Mouse (Mus musculus) embryonic fibroblast, embryonic 13.5 days (primary cell): Measurements from ENCODE around the gene Atp8b3.

Source experiments
- CTCF ChIP-seq: IDR thresholded peaks from 2 replicates; pipeline ENCODE4 v1.5.1; 2011; ENCODE audit warnings: mild to moderate bottlenecking, control low read depth, low read length, moderate library complexity, borderline replicate concordance; ENCODE audit not compliant: insufficient read depth
- POLR2A ChIP-seq: IDR thresholded peaks from 2 replicates; pipeline ENCODE4 v1.6.1; 2011; ENCODE audit warnings: low read depth, mild to moderate bottlenecking, control low read depth, low read length, moderate library complexity

DNA sequence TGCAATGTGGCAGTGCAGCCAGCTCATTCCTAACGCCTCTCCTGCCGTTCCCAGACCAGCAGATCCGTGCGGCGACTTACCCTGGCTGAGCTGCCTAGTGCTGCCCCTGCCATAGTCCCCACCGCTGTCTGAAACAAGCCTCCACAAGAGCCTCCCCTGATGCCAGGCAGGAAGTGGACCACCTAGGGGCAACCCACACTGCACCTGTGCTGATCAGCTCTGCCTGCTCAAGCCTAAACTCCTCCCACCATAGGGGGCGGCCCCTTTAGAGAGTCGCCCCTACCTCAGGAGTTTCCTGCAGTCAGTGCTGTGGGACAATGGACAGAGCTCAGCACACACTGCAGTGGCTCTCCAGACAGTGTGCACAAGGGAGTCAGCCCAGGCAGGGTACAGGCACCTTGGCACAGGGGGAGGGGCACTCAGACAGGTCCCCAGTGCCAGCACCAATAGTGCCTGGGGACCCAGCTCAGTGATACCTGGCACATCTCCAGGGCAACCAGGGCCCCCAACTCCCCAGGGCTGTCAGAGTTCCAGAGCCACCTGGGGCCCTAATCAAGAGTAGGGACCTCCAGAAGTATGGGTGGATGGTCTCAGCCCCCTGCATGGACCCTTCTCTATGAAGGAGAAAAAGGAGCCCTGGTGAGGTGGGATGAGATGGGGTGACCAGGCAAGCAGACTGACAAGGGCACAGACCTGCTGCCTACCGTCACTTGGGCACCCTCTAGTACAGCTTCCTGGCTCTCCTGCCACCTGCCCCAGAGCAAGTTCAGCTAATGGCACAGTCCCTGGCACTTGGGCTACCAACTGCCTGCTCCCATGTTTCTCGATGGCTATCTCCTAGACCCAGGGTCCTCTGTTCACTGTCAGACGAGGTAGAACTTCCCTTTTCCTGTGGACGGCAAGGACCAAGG is 46.0 kb upstream of the Atp8b3 start:
- no peak for TF ChIP-seq CTCF
- no peak for TF ChIP-seq POLR2A
